Mouse (Mus musculus) granulocyte monocyte progenitor cell, adult 5-6 weeks (primary cell): ENCODE results near the gene Vmn1r196. TPM values are rescaled to one million over a fixed set of nuclear protein-coding genes. Genes with fewer than 3 reads are reported as not detected.
"Not testable (repeated sequence)": the region's sequence is repeated elsewhere in the genome, so short reads cannot be mapped to it uniquely, and the experiment has no call there.

ENCODE experiments used
- ATAC-seq: replicated peaks from 2 replicates; pipeline ENCODE4 v1.8.0; 2016; ENCODE audit warnings: mild to moderate bottlenecking, moderate TSS enrichment, inconsistent platforms; ENCODE audit not compliant: poor library complexity, severe bottlenecking
- total RNA-seq, 2 experiments: library from RNA; stranded (forward) in 1 of 2; stranded (reverse) in 1 of 2; fragments of 200-712, 200-1000 nt in 1 of 2; fragments of >200 nt in 1 of 2; fragmentation: Nextera tagmentation in 1 of 2; gene quantifications; 2 replicates each; pipeline ENCODE4 v1.2.3; 2014 to 2017

Gene Vmn1r196
- total RNA-seq (2014; fragmentation: Nextera tagmentation) (not detected in 2 replicates), total RNA-seq (2017) (not detected in 2 replicates)

DNA sequence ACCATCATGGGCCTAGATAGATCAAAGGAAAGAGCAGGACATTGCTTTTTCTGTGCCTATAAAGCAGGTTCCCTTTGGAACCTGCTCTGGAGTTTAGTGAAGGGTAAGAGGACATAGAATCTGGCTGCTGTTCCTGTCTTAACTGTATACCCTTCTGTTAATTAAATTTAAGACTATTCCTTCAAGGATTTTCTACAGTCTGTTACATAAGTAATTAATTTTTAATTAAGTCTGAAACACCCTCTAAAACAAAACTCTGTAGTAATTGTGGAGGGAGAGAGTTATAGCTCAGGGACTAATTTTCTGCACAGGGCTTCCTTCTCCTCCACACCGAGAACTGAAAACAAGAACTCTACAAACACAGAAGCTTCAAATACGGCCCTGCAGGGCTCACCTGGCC lies at the start of gene Vmn1r196:
Gene Vmn1r196 (plus strand): TSS at position 301 of the 400 bp plus-strand sequence.
- ATAC-seq, result no peak

DNA sequence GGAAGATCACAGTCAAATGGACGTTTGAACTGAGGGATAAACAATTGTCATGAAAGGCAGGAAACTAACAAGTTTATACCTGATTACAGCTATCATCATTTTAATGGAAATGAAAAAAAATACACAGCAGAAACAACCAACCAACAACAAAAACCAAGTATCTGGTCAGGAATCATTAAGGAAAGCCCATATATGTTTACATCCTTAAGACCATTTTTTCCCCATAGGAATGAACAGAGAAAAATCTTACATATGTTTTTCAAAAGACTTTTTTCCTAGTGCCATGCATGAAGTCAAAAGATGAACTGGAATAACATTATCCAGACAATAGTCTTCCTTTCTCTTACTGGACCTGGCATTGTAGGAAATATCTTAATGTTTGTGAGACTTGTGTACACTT lies 45.8 kb upstream of the Vmn1r196 start, which contains the start of gene Vmn1r194:
Gene Vmn1r194 (plus strand): TSS at position 301 of the 400 bp plus-strand sequence.
- no peak for ATAC-seq

DNA sequence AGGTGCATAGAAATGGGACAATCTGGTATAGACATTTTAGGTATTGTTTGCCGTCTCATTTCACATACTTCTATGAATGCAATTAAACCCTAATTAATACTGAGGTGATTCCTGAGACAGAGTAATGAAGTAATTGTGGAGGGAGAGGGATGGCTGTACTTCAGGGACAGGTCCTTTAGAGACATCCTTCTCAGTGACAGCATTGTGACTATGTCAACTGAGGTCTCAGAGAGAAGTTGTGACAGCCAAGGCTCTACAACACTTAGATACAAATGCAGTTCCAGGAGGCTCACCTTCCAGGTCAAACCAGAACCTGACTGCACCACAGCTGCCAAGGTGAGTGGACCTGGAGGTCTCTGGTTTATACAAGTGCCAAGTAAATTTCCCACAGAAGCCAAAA lies 19.5 kb upstream of the Vmn1r196 start, which contains the start of gene Vmn1r195:
Gene Vmn1r195 (plus strand): TSS at position 301 of the 400 bp plus-strand sequence.
- ATAC-seq, result not testable (repeated sequence)

DNA sequence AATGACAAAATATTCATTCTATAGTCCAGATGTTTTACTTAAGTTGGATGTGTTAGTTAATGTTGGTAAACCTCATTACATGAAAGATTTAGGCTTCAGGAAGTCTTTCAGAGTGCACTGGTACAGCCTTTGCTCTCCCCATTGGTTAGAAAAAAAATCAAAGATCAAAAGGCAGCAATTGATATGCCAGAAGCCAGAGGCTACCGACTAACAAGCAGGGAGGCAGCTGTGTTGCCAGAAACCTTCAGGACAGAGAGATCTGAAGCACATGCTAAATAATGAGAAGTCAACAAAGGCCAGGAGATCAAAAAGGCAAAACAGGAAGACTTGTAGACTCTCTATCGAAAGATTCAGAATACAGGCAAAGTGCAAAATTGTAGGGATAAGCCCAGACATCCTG lies 18.0 kb upstream of the Vmn1r196 start:
- ATAC-seq, result no peak

DNA sequence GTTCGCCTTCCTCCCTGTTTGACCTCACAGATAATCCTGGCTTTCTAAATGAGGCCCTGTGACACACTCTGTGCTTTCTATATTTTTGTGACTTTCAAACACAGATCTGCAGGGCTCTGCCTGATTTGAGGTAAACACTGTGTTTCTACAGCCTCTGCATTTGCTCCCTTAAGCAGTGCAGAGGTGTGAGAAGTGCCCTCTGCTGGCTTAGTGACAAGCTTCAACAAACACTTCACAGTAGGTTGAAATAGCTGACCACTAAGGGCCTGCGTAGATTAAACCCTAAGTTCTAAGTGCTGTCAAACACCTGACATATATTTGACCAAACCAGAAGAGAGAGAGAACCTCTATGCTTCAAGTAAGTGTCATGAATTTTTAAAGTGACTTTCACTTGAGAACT lies 5.1 kb upstream of the Vmn1r196 start:
- ATAC-seq, result no peak

DNA sequence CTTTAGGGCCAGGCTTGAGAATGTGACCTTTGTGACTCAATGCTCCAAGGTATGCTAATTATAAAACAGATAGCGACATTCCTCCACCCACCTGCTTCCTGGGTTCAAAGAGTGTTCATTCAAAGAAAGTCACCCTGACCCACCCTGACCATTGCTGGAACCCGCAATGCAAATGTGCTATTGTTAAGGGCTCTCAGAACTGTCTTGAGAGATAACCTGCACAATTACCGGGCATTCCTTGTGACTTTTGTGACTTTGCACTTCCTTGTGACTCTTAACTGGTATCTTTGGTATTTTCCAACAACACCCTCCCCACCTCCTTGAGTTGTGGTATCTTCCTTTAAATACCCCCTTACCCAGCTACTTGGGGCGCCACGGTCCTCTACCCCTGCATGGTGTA lies 18.4 kb downstream of the Vmn1r196 start:
- not testable (repeated sequence) for ATAC-seq

DNA sequence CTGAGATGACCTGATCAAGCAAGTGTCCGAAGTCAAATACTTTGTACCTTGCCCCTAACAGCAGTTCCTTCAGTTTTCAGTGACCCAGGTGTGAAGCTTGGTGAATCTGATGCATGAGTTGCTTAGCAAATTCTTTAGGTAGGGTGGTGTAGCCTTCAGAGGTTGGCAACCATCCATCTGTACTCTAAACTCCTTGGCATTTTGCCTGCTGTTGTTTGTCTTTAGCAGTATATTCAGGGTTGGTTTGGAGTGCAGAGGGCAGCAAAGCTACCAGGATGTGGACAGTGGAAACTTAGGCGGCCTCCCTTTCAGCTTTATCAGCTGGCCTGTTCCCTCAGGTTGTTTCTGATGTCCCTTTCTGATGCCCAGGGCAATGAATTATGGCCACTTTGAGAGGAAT lies 25.6 kb downstream of the Vmn1r196 start:
- no peak for ATAC-seq

DNA sequence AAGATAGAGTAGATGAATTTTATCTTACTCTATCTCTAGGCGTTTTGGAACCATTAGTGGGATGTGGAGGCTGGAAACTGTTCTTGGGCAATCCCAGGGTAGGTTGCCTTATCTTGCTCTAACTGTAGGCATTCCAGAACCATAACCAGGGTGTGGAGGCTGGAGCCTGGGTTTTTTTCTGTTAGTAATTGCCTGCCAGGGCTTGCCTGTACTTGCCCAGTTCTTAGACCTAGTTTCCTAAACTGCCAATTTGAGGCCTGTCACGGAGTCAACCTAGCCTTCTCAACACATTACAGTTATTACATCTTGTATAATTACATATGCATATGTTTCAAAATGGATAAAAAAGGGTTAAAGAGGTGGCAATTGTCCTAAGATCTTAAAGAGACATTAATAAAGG lies 27.6 kb downstream of the Vmn1r196 start:
- no peak for ATAC-seq

DNA sequence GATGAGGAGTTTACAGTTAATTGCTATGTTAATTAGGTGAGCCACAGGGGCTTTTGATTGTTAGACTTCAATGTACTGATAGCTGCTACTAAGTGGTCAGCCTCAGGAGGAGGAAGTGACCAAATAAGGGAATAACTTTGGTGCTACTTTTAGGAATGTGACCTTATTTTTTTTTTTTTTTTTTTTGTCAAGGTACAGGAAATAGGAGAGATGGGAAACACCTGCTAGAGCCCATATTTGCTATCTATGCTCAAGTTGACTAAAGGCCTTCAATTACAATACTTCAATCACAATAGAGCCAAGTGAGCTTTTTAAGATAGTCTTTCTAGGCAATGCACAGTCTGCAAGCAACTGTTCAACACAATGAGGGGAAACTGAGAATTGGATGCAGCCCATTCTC lies 30.4 kb downstream of the Vmn1r196 start:
- ATAC-seq, result no peak

DNA sequence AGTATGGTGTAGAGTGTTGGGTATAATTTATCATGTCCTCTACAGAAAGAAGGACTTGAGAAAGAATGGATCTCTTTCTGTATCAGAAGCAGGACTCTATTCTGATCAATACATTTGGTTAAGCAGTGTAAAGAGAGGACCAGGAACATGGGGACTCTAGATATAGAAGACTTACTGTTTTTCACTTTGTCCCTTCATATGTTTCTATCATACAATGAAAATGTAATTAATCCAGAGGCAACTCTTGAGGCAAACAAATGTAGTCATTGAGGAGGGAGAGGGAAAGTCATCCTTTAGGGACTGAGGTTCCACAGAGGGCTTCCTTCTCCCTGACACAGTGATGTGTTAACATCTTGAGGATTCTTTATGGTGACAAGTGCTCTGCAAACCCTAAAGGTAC lies 34.6 kb downstream of the Vmn1r196 start, which contains the start of gene Vmn1r197:
Gene Vmn1r197 (plus strand): TSS at position 301 of the 400 bp plus-strand sequence.
- no peak for ATAC-seq

DNA sequence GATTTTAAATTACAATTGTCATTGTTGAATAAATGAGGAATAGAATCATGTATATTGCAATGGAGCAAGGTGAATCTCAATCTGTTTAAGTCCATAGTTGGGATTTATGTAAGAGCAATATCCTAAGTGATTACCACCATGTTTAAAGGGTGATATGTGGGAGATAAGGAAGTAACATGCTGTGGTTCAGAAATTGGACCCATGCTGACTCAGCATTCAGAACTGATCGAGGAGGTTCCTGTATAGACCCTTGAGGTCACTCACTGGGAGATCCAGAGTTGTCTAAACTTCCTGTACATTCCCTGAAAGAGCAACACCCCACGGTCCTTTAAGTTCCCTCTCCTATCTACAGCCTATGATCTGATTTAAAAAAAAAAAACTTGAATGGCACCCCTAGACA lies 43.5 kb downstream of the Vmn1r196 start:
- ATAC-seq, result no peak

DNA sequence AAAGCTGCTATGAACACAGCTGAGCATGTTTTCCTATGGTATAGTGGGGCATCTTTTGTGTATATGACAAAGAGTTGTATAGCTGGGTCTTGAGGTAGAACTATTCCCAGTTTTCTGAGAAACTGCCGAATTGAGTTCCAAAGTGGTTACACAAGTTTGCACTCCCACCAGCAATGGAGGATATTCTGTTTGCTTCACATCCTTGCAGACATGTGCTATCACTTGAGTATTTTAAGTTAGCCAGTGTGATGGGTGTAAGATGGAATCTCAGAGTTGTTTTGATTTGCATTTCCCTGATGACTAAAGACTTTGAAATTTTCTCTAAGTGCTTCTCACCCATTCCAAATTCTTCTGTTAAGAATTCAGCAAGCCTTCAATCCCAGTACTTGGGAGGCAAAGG lies 45.8 kb downstream of the Vmn1r196 start:
- ATAC-seq, result no peak

Other genes starting within 250 kb of the Vmn1r196 start
- 56.3 and 74.3 TPM in 2 replicates for gene Hist1h4i, start 248.6 kb upstream of the Vmn1r196 start, total RNA-seq (2014; fragmentation: Nextera tagmentation)
- gene Hist1h4i, start 248.6 kb upstream of the Vmn1r196 start, total RNA-seq (2017), result 87.0 TPM in 2 replicates
- gene Hist1h2ag, start 247.0 kb upstream of the Vmn1r196 start, total RNA-seq (2014; fragmentation: Nextera tagmentation), result 2.7 and 32.2 TPM in 2 replicates
- 1,459 and 1,590 TPM in 2 replicates for gene Hist1h2ag, start 247.0 kb upstream of the Vmn1r196 start, total RNA-seq (2017)
- gene Hist1h2bj, start 246.7 kb upstream of the Vmn1r196 start, total RNA-seq (2014; fragmentation: Nextera tagmentation), result 83.1 and 134 TPM in 2 replicates
- gene Hist1h2bj, start 246.7 kb upstream of the Vmn1r196 start, total RNA-seq (2017), result 859 and 990 TPM in 2 replicates
- gene Vmn1r188, start 205.5 kb upstream of the Vmn1r196 start, total RNA-seq (2014; fragmentation: Nextera tagmentation), result not detected in 2 replicates
- gene Vmn1r188, start 205.5 kb upstream of the Vmn1r196 start, total RNA-seq (2017), result not detected in 2 replicates
- not detected in 2 replicates for gene Vmn1r189, start 184.1 kb upstream of the Vmn1r196 start, total RNA-seq (2014; fragmentation: Nextera tagmentation)
- gene Vmn1r189, start 184.1 kb upstream of the Vmn1r196 start, total RNA-seq (2017), result not detected in 2 replicates
- gene Vmn1r191, start 106.0 kb upstream of the Vmn1r196 start, total RNA-seq (2014; fragmentation: Nextera tagmentation), result not detected in 2 replicates
- gene Vmn1r191, start 106.0 kb upstream of the Vmn1r196 start, total RNA-seq (2017), result not detected in 2 replicates
- not detected in 2 replicates for gene Vmn1r192, start 98.8 kb upstream of the Vmn1r196 start, total RNA-seq (2014; fragmentation: Nextera tagmentation)
- not detected in 2 replicates for gene Vmn1r192, start 98.8 kb upstream of the Vmn1r196 start, total RNA-seq (2017)
- gene Vmn1r193, start 66.8 kb upstream of the Vmn1r196 start, total RNA-seq (2014; fragmentation: Nextera tagmentation), result not detected in 2 replicates
- not detected in 2 replicates for gene Vmn1r193, start 66.8 kb upstream of the Vmn1r196 start, total RNA-seq (2017)
- gene Vmn1r194, start 45.7 kb upstream of the Vmn1r196 start, total RNA-seq (2014; fragmentation: Nextera tagmentation), result not detected in 2 replicates
- gene Vmn1r194, start 45.7 kb upstream of the Vmn1r196 start, total RNA-seq (2017), result not detected in 2 replicates
- not detected in 2 replicates for gene Vmn1r195, start 19.4 kb upstream of the Vmn1r196 start, total RNA-seq (2014; fragmentation: Nextera tagmentation)
- gene Vmn1r195, start 19.4 kb upstream of the Vmn1r196 start, total RNA-seq (2017), result not detected in 2 replicates
- gene Vmn1r197, start 34.7 kb downstream of the Vmn1r196 start, total RNA-seq (2014; fragmentation: Nextera tagmentation), result not detected in 2 replicates
- not detected in 2 replicates for gene Vmn1r197, start 34.7 kb downstream of the Vmn1r196 start, total RNA-seq (2017)
- gene Vmn1r198, start 60.4 kb downstream of the Vmn1r196 start, total RNA-seq (2014; fragmentation: Nextera tagmentation), result not detected in 2 replicates
- gene Vmn1r198, start 60.4 kb downstream of the Vmn1r196 start, total RNA-seq (2017), result not detected in 2 replicates
- gene Vmn1r199, start 89.9 kb downstream of the Vmn1r196 start, total RNA-seq (2014; fragmentation: Nextera tagmentation), result not detected in 2 replicates
- gene Vmn1r199, start 89.9 kb downstream of the Vmn1r196 start, total RNA-seq (2017), result 0.17 TPM in 1 of 2 replicates, not detected in the other
- not detected in 2 replicates for gene Vmn1r200, start 100.5 kb downstream of the Vmn1r196 start, total RNA-seq (2014; fragmentation: Nextera tagmentation)
- gene Vmn1r200, start 100.5 kb downstream of the Vmn1r196 start, total RNA-seq (2017), result not detected in 2 replicates
- gene Vmn1r201, start 182.0 kb downstream of the Vmn1r196 start, total RNA-seq (2014; fragmentation: Nextera tagmentation), result not detected in 2 replicates
- not detected in 2 replicates for gene Vmn1r201, start 182.0 kb downstream of the Vmn1r196 start, total RNA-seq (2017)
- gene Vmn1r202, start 215.5 kb downstream of the Vmn1r196 start, total RNA-seq (2014; fragmentation: Nextera tagmentation), result not detected in 2 replicates
- not detected in 2 replicates for gene Vmn1r202, start 215.5 kb downstream of the Vmn1r196 start, total RNA-seq (2017)
- not detected in 2 replicates for gene Vmn1r203, start 228.2 kb downstream of the Vmn1r196 start, total RNA-seq (2014; fragmentation: Nextera tagmentation)
- not detected in 2 replicates for gene Vmn1r203, start 228.2 kb downstream of the Vmn1r196 start, total RNA-seq (2017)